Mouse (Mus musculus) cerebellum, adult 11 months (tissue): ENCODE results near the gene Clec2i.
"Not testable (repeated sequence)": the region's sequence is repeated elsewhere in the genome, so short reads cannot be mapped to it uniquely, and the experiment has no call there.

Experiments used
- DNase-seq: peaks from one replicate; pipeline ENCODE4 v3.0.0; 2022

The Clec2i gene

GRCm38 (mm10) chr6:128855477-128855876, 31.9 kb upstream of the Clec2i start:
- no peak for DNase-seq

DNA sequence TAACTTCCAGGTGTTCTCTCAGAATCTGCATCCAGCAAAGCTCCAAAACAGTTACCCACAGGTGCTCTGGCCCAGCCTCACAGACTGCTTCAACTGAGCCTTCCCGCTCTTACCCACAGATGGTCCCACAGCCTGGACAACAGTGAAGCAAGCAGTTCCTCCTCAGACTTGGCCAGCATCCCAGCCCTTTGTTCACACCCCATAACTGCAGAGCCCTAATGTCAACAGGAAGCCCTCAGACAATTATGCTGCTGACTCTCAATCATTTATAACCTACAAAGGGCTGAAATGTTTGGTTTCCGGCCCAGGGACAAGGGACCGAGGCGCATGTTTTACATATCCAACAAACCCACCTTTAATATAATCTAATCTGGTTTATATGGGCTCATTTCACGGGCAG, 31.1 kb upstream of the Clec2i start:
- peak; percentile 40 for DNase-seq

DNA sequence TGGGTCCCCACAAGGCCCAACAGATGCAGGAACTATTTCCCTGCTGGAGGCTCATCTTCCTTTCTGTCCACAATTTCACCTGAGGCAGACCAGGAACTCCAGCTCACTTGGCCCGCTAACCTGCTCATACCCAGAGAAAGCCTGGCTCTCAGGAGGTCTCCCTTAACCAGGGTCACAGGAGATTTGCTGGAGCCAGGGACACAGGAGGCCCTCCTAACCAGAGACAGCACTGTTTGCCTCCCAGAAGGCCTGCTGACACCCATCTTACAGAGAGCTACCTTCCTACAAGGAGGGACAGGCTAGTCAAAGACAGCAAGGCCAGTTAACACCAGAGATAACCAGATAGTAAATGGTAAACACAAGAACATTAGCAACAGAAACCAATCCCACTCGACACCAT, 29.4 kb upstream of the Clec2i start:
- DNase-seq = no peak

- no peak for DNase-seq
Observed at GRCm38 (mm10) chr6:128868861-128869260, 18.5 kb upstream of the Clec2i start.

GRCm38 (mm10) chr6:128871910-128872610, 15.3 kb upstream of the Clec2i start:
- DNase-seq = no peak

- no peak for DNase-seq
Observed at GRCm38 (mm10) chr6:128888834-128889233, 1.4 kb downstream of the Clec2i start.

- DNase-seq = no peak
Observed at GRCm38 (mm10) chr6:128890948-128891355, 3.6 kb downstream of the Clec2i start, which contains the start of gene BC035044. BC035044 (minus strand) TSS chr6:128891126.

GRCm38 (mm10) chr6:128895404-128896001, 8.1 kb downstream of the Clec2i start:
- DNase-seq = no peak

- no peak for DNase-seq
Observed at GRCm38 (mm10) chr6:128900044-128900443, 12.7 kb downstream of the Clec2i start.

- not testable (repeated sequence) for DNase-seq
Observed at GRCm38 (mm10) chr6:128900796-128901552, 13.6 kb downstream of the Clec2i start.

- DNase-seq = no peak
Observed at GRCm38 (mm10) chr6:128913598-128914254, 26.3 kb downstream of the Clec2i start.

- DNase-seq = no peak
Observed at GRCm38 (mm10) chr6:128917322-128917721, 29.9 kb downstream of the Clec2i start.

DNA sequence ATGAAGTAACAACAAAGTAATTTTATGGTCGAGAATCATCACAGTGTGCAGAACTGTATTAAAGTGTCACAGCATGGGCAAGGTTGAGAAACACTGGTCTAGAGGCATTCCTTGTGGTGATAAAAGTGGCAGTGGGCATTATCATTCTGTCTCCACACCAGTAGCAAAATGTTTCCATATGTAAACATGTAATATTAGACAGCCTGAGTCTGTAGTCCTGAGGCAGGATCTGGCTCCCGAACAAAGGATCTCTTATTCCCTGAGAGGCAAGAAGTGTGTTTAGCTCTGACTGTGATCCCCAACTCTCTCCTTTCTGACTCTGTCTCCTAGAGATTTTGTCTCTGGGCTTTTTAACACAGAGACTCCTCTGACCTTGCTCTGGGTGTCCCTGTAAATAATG, 45.7 kb downstream of the Clec2i start:
- DNase-seq = no peak

DNA sequence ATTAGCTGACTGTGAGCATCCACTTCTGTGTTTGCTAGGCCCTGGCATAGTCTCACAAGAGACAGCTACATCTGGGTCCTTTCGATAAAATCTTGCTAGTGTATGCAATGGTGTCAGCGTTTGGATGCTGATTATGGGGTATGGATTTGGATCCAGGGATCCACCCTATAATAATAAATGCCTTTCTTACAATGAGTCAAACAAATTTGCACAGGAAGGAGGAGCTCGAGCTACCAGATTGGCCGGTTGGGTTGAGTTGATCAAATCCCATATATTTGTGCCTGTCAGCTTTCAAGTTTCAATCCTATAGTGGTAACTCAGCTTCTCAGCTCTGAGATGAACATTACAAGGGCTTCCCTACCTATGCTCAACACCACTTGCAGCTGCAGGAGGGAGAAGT, 46.7 kb downstream of the Clec2i start, which contains the start of gene Clec2g:
Gene Clec2g, plus strand, starts transcription at position 301 of the 400 bp plus-strand sequence.
- DNase-seq = not testable (repeated sequence)

- DNase-seq = not testable (repeated sequence)
Observed at GRCm38 (mm10) chr6:128935889-128936665, 48.7 kb downstream of the Clec2i start.

- DNase-seq = no peak
Observed at GRCm38 (mm10) chr6:128941646-128942421, 54.4 kb downstream of the Clec2i start.

- DNase-seq = no peak
Observed at GRCm38 (mm10) chr6:128945564-128945963, 58.2 kb downstream of the Clec2i start.
